Mouse (Mus musculus) midbrain, embryonic 14.5 days (tissue): ENCODE measurements around the gene Ppp4r1. TPM values are rescaled to one million over a fixed set of nuclear protein-coding genes. Genes with fewer than 3 reads are reported as not detected.

ENCODE experiments used
- polyA plus RNA-seq: library from polyadenylated mRNA; unstranded; fragments of >200 nt; fragmentation: Nextera tagmentation; extraction: Ambion mirVana; gene quantifications from 2 replicates; pipeline ENCODE4 v1.2.1, GENCODE M21; 2014

Gene Ppp4r1
- polyA plus RNA-seq, 1 experiment from 2014 or later: 54.0 TPM

Other genes with a start within 250 kb of the Ppp4r1 start
- gene Tmem232, start 241.8 kb upstream of the Ppp4r1 start, polyA plus RNA-seq: 0.20 TPM in 1 of 2 replicates, not detected in the other
- gene Vapa, start 169.0 kb upstream of the Ppp4r1 start, polyA plus RNA-seq: 283 and 291 TPM in 2 replicates
- gene Txndc2, start 140.4 kb upstream of the Ppp4r1 start, polyA plus RNA-seq: 0.12 TPM in 2 replicates
- 67.8 and 90.2 TPM in 2 replicates for gene Rab31, start 9.8 kb upstream of the Ppp4r1 start, polyA plus RNA-seq
- gene Ralbp1, start 103.2 kb downstream of the Ppp4r1 start, polyA plus RNA-seq: 38.5 and 54.0 TPM in 2 replicates
- gene Twsg1, start 168.7 kb downstream of the Ppp4r1 start, polyA plus RNA-seq: 53.1 and 71.4 TPM in 2 replicates